Mouse (Mus musculus) c-Kit-negative CD71-positive TER-119-positive erythroid progenitor cells, embryonic 14.5 days (primary cell): Measurements from ENCODE around the gene Tmcc2.

ENCODE experiments used
- DNase-seq: peaks from one replicate; pipeline ENCODE4 v3.0.0-alpha.2; 2013; ENCODE audit warnings: low read depth, low spot score

The Tmcc2 gene

GRCm38 (mm10) chr1:132342518-132342917 lies 48.6 kb downstream of the Tmcc2 start:
- DNase-seq, result no peak

- no peak for DNase-seq
Observed at GRCm38 (mm10) chr1:132341731-132342501, 49.2 kb downstream of the Tmcc2 start.

- DNase-seq, result no peak
Observed at GRCm38 (mm10) chr1:132338027-132338660, 52.9 kb downstream of the Tmcc2 start.

GRCm38 (mm10) chr1:132336921-132337320 lies 54.2 kb downstream of the Tmcc2 start:
- no peak for DNase-seq

- DNase-seq, result no peak
Observed at GRCm38 (mm10) chr1:132335378-132335965, 55.6 kb downstream of the Tmcc2 start.

GRCm38 (mm10) chr1:132334178-132334801 lies 56.8 kb downstream of the Tmcc2 start:
- no peak for DNase-seq

GRCm38 (mm10) chr1:132333675-132334141 lies 57.4 kb downstream of the Tmcc2 start:
- DNase-seq, result no peak

GRCm38 (mm10) chr1:132333201-132333600 lies 57.9 kb downstream of the Tmcc2 start:
- DNase-seq, result no peak

- DNase-seq, result no peak
Observed at GRCm38 (mm10) chr1:132331283-132331682, 59.8 kb downstream of the Tmcc2 start.

- no peak for DNase-seq
Observed at GRCm38 (mm10) chr1:132330397-132330796, 60.7 kb downstream of the Tmcc2 start.

GRCm38 (mm10) chr1:132329656-132330055 lies 61.4 kb downstream of the Tmcc2 start:
- DNase-seq, result no peak

GRCm38 (mm10) chr1:132328565-132328964 lies 62.5 kb downstream of the Tmcc2 start:
- no peak for DNase-seq

GRCm38 (mm10) chr1:132327477-132327876 lies 63.6 kb downstream of the Tmcc2 start:
- no peak for DNase-seq

GRCm38 (mm10) chr1:132326777-132327176 lies 64.3 kb downstream of the Tmcc2 start:
- DNase-seq, result no peak

GRCm38 (mm10) chr1:132322711-132323542 lies 68.2 kb downstream of the Tmcc2 start:
- DNase-seq, result no peak

- DNase-seq, result no peak
Observed at GRCm38 (mm10) chr1:132321821-132322580, 69.1 kb downstream of the Tmcc2 start.

- no peak for DNase-seq
Observed at GRCm38 (mm10) chr1:132319242-132319641, 71.8 kb downstream of the Tmcc2 start.

- no peak for DNase-seq
Observed at GRCm38 (mm10) chr1:132317894-132318863, 72.9 kb downstream of the Tmcc2 start.

- no peak for DNase-seq
Observed at GRCm38 (mm10) chr1:132317413-132317812, 73.7 kb downstream of the Tmcc2 start.
